Mouse (Mus musculus): Measurements from ENCODE around the gene Npas2. TPM values are rescaled to one million over a fixed set of nuclear protein-coding genes. Genes with fewer than 3 reads are reported as not detected.

Npas2 gene
- polyA plus RNA-seq, 1 experiment from 2014 or later: 9.8 TPM

DNA sequence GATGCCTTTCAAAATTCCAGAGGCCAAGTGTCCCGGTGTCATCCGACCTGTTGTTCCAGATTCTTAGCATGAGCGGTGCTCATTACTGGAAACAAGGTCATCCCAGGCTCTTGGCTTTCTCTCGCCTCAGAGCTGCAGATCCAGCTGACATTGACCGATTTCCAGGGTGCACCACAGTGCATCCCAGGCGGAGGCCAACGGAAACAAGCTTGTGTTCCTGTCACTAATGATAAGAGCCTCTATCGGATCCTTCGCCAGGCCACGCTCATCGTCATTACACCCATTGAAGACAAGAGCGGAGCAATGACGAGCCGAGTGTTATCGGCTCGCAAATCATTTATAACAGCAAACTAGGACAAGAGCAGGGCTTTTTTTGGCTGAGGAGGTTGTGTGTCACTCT is 91.3 kb downstream of the Npas2 start:
- no peaks in the 10 kb centered on the region for H3K27me3 ChIP-seq
- in situ Hi-C loops (cut with MboI; ENCODE audit: low pct_unique_long_range_greater_than_20kb): no loop called here
- CTCF ChIA-PET: no interaction called here
- DNase-seq (ENCODE audit: low read depth, low spot score) (no peak), ATAC-seq (no peak)
- TF ChIP-seq CTCF (IDR thresholded peaks at IDR 0.05): no peak
- POLR2A ChIA-PET: no interaction called here

DNA sequence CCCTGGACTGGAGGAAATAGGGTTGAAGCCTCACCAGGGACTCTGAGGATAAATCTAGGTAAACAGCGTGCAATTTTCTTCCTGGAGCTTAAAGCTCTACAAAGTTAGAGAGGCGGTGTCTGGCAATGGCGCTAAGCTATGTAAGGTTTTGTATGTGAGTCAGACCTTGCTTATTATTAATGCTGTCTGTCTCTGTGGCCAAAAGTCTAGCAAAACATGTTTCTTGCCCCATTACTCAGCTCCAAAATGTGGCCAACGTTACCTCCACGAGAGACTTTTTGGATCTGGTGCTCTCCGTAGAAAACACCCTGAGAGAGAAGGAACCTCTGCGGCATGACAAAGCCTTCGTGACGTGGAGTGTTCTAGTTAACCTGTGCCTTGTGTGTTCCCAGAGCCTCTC is 93.5 kb downstream of the Npas2 start:
- in situ Hi-C loops (cut with MboI; ENCODE audit: low pct_unique_long_range_greater_than_20kb): no loop called here
- POLR2A ChIA-PET: no interaction called here
- ATAC-seq (no peak), DNase-seq (ENCODE audit: low read depth, low spot score) (no peak)
- CTCF ChIA-PET: no interaction called here
- no peaks in the 10 kb centered on the region for H3K27me3 ChIP-seq
- TF ChIP-seq CTCF (IDR thresholded peaks at IDR 0.05): no peak

DNA sequence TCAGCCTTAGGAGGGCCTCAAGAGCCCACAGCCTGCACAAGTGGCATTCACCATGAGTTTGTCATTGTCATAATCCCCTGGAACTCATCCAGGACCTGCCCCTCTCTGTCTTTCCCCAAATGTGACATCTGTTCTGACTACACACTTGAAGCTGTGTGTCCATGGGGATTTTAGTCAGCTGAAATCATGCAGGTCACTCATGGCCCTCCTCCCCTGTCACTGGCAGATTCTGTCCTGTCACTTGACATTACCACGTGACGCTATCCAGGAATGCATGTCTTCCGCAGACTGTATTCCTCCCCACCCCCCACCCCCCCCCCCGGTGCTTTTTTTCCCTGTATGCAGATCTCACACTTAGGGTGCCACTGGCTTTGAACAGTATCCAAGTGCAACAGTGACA is 94.3 kb downstream of the Npas2 start:
- no peak for DNase-seq (ENCODE audit: low read depth, low spot score)
- no peaks in the 10 kb centered on the region for H3K27me3 ChIP-seq
- TF ChIP-seq CTCF (IDR thresholded peaks at IDR 0.05): no peak
- ChIA-PET POLR2A (no interaction called here), CTCF (no interaction called here)
- in situ Hi-C loops (cut with MboI; ENCODE audit: low pct_unique_long_range_greater_than_20kb): no loop called here
- no peak for ATAC-seq

- ChIA-PET CTCF (no interaction called here), POLR2A (no interaction called here)
- no peak for TF ChIP-seq CTCF (IDR thresholded peaks at IDR 0.05)
- H3K27me3 ChIP-seq: no peaks in the 10 kb centered on the region
- DNase-seq (ENCODE audit: low read depth, low spot score) (no peak), ATAC-seq (no peak)
- in situ Hi-C loops (cut with MboI; ENCODE audit: low pct_unique_long_range_greater_than_20kb): no loop called here
Measured at GRCm38 (mm10) chr1:39288425-39288824, 94.9 kb downstream of the Npas2 start.

GRCm38 (mm10) chr1:39292001-39292400 is 98.5 kb downstream of the Npas2 start:
- ATAC-seq (no peak), DNase-seq (ENCODE audit: low read depth, low spot score) (no peak)
- in situ Hi-C loops (cut with MboI; ENCODE audit: low pct_unique_long_range_greater_than_20kb): no loop called here
- TF ChIP-seq CTCF (IDR thresholded peaks at IDR 0.05): no peak
- POLR2A ChIA-PET: no interaction called here
- CTCF ChIA-PET: no interaction called here
- no peaks in the 10 kb centered on the region for H3K27me3 ChIP-seq

DNA sequence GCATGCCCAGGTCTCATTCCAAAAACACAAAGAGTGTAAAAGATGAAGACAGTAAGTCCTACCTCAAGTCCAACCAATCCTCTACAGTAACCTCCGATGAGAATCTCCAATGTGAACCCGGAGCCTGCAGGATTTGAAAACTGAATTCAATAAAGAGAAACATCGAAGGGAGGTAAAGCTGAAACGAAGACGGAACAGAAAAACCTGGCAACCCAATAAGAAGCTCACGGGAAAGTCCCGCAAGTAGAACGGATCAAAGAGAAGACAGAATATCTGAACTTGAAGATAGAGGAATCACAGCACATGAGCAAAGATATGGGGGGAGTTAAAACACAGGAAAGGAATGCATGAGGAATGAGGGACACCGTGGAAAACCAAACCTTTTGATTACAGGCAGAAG is 104.8 kb downstream of the Npas2 start:
- H3K27me3 ChIP-seq: no peaks in the 10 kb centered on the region
- CTCF ChIA-PET: no interaction called here
- in situ Hi-C loops (cut with MboI; ENCODE audit: low pct_unique_long_range_greater_than_20kb): no loop called here
- POLR2A ChIA-PET: no interaction called here
- ATAC-seq: no peak
- no peak for DNase-seq (ENCODE audit: low read depth, low spot score)
- no peak for TF ChIP-seq CTCF (IDR thresholded peaks at IDR 0.05)

GRCm38 (mm10) chr1:39300243-39300642 is 106.7 kb downstream of the Npas2 start:
- in situ Hi-C loops (cut with MboI; ENCODE audit: low pct_unique_long_range_greater_than_20kb): no loop called here
- ChIA-PET CTCF (no interaction called here), POLR2A (no interaction called here)
- TF ChIP-seq CTCF (IDR thresholded peaks at IDR 0.05): no peak
- ATAC-seq (no peak), DNase-seq (ENCODE audit: low read depth, low spot score) (no peak)
- H3K27me3 ChIP-seq: no peaks in the 10 kb centered on the region

- ATAC-seq (no peak), DNase-seq (ENCODE audit: low read depth, low spot score) (no peak)
- TF ChIP-seq CTCF (IDR thresholded peaks at IDR 0.05): no peak
- CTCF ChIA-PET: no interaction called here
- no peaks in the 10 kb centered on the region for H3K27me3 ChIP-seq
- POLR2A ChIA-PET: interaction anchor here (0.5 kb wide), 1 partner anchor 1235 kb away, joined by 3 read pairs; no protein-coding TSS in a partner anchor
- in situ Hi-C loops (cut with MboI; ENCODE audit: low pct_unique_long_range_greater_than_20kb): no loop called here
Measured at GRCm38 (mm10) chr1:39300676-39301075, 107.1 kb downstream of the Npas2 start.

- POLR2A ChIA-PET: no interaction called here
- no peak for ATAC-seq
Measured at GRCm38 (mm10) chr1:39302246-39302645, 108.7 kb downstream of the Npas2 start.

GRCm38 (mm10) chr1:39303054-39303649 is 109.6 kb downstream of the Npas2 start:
- in situ Hi-C loops (cut with MboI; ENCODE audit: low pct_unique_long_range_greater_than_20kb): no loop called here
- DNase-seq (ENCODE audit: low read depth, low spot score) (no peak), ATAC-seq (no peak)
- POLR2A ChIA-PET: no interaction called here
- no peak for TF ChIP-seq CTCF (IDR thresholded peaks at IDR 0.05)
- H3K27me3 ChIP-seq: no peaks in the 10 kb centered on the region
- CTCF ChIA-PET: no interaction called here

More at GRCm38 (mm10) chr1:39302246-39302645, 108.7 kb downstream of the Npas2 start:
- CTCF ChIA-PET: no interaction called here
- TF ChIP-seq CTCF (IDR thresholded peaks at IDR 0.05): no peak
- DNase-seq (ENCODE audit: low read depth, low spot score): no peak
- H3K27me3 ChIP-seq: no peaks in the 10 kb centered on the region
- in situ Hi-C loops (cut with MboI; ENCODE audit: low pct_unique_long_range_greater_than_20kb): no loop called here

- DNase-seq (ENCODE audit: low read depth, low spot score) (no peak), ATAC-seq (peak; percentile 83)
- no peak for TF ChIP-seq CTCF (IDR thresholded peaks at IDR 0.05)
- H3K27me3 ChIP-seq: no peaks in the 10 kb centered on the region
- in situ Hi-C loops (cut with MboI; ENCODE audit: low pct_unique_long_range_greater_than_20kb): no loop called here
- ChIA-PET CTCF (interaction anchor here (1.3 to 2.0 kb wide), 2 partner anchors 11 to 13 kb away, joined by 3 to 5 read pairs; no protein-coding TSS in a partner anchor), POLR2A (no interaction called here)
Measured at GRCm38 (mm10) chr1:39307291-39307690, 113.8 kb downstream of the Npas2 start.

DNA sequence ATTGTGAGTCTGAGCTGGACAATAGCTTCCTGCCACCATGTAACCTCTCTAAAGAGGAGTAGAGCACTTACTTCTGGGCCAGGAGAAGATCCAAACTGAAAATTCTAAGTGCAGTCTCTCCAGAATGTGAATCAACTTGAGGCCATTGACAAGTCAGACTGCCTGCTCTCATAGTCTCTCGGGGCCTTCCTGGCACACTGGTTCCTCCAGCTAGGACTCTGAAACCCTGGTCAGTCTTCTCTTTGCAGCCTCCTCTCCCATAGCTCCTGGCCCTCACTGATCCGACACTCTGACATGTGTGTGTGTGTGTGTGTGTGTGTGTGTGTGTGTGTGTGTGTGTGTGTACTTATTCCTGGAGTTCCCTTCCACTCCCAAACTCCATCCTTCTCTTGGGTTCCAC is 114.4 kb downstream of the Npas2 start:
- DNase-seq (ENCODE audit: low read depth, low spot score) (no peak), ATAC-seq (no peak)
- no peak for TF ChIP-seq CTCF (IDR thresholded peaks at IDR 0.05)
- in situ Hi-C loops (cut with MboI; ENCODE audit: low pct_unique_long_range_greater_than_20kb): no loop called here
- ChIA-PET POLR2A (no interaction called here), CTCF (interaction anchor here (2.0 kb wide), 1 partner anchor 10 kb away, joined by 5 read pairs; no protein-coding TSS in a partner anchor)
- H3K27me3 ChIP-seq: no peaks in the 10 kb centered on the region

Data from Patski (cell line).